Mouse (Mus musculus) myocyte (in vitro differentiated cells): Measurements from ENCODE around the gene Tgm2.

ENCODE experiments used
- E2F4 ChIP-seq: IDR thresholded peaks from one replicate; pipeline ENCODE4 v1.6.1; 2011; ENCODE audit warnings: mild to moderate bottlenecking, control low read depth, moderate library complexity; ENCODE audit not compliant: insufficient read depth
- MAX ChIP-seq: IDR thresholded peaks from one replicate; pipeline ENCODE4 v1.6.1; 2011; ENCODE audit warnings: low read depth, mild to moderate bottlenecking, control low read depth
- POLR2A ChIP-seq: IDR thresholded peaks from one replicate; pipeline ENCODE4 v1.6.1; 2011; ENCODE audit warnings: low read depth, mild to moderate bottlenecking, control low read depth, moderate library complexity; ENCODE audit not compliant: insufficient read length
- SRF ChIP-seq: IDR thresholded peaks from one replicate; pipeline ENCODE4 v1.6.1; 2011; ENCODE audit warnings: low read depth; ENCODE audit not compliant: control insufficient read depth, insufficient read length
- TCF12 ChIP-seq: IDR thresholded peaks from one replicate; pipeline ENCODE4 v1.6.1; 2011; ENCODE audit warnings: mild to moderate bottlenecking, control low read depth; ENCODE audit not compliant: poor library complexity, insufficient read depth, severe bottlenecking
- TCF3 ChIP-seq: IDR thresholded peaks from one replicate; pipeline ENCODE4 v1.6.1; 2011; ENCODE audit warnings: low read depth, control low read depth; ENCODE audit not compliant: insufficient read length
- USF1 ChIP-seq: IDR thresholded peaks from one replicate; pipeline ENCODE4 v1.6.1; 2011; ENCODE audit warnings: low read depth, mild to moderate bottlenecking, control low read depth, moderate library complexity

DNA sequence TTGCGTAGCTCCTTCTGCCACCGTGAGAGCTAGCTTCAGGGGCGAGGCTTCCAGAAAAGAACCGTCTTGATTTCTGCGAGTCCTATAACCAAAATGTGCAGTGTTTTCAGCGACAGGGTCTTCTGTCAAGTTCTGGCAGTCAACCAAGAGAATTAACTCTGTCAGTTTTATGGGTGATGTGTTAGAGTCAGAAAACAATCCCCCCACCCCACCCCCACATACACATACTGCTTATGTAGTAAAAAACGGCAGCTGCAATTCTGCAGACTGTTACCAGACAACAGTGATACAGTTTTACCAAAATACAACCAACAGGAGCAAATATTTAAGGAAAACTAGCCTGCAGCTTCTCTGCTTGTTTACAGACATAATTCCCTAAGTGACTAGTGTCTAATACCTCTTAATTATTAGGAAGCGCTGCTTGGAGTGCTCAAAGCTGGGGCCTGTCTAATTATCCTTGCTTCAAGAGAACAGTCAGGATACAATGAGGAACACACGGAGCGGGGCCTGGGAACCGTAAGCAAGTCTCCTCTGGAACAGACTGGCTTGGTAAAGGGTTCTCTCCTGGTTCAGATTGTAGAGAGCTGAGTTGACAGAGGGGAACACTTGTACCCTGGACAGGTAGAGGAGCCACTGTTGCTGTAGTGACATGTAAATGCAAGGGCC is 40.1 kb upstream of the Tgm2 start:
- TF ChIP-seq POLR2A = no peak
- no peak for TF ChIP-seq USF1
- TF ChIP-seq E2F4 = no peak
- TF ChIP-seq SRF = no peak
- no peak for TF ChIP-seq TCF3
- no peak for TF ChIP-seq MAX
- no peak for TF ChIP-seq TCF12
